Mouse (Mus musculus): ENCODE results near the gene Robo2.

DNA sequence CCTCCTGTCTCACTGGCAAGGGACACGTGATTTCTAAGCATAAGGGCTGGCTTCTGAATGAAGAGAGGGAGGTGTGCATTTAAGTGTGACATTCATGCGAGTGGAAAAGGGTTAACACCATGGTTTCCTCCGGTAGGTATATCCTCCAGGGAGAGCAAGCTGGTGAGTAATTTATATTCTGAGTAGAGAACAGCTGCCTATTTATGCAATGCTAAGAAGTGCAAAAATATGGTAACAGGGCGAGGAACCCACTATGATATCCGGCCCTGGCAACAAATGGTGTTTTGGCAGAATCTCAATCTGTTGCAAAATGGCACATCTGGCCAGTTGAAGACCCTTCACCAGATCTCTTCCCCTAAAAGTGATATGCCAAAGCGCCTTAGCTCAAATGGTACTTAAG lies 362.6 kb downstream of the Robo2 start:
- no peak for TF ChIP-seq CTCF (IDR thresholded peaks at IDR 0.05; ENCODE audit: low read depth)
- TF ChIP-seq EP300 (IDR thresholded peaks at IDR 0.05; ENCODE audit: low read depth): no peak

All from heart, postnatal 0 days (tissue).